Mouse (Mus musculus) midbrain, embryonic 12.5 days (tissue): Measurements from ENCODE around the gene Txlna. TPM values are rescaled to one million over a fixed set of nuclear protein-coding genes. Genes with fewer than 3 reads are reported as not detected.
A peak's percentile ranks its signal among the peaks of the same experiment; 100 is the strongest.

Source experiments
- ATAC-seq: fragments of 200-750 bp; cut with Nextera tagmentation; 2 replicates; pipeline ENCODE4 v1.8.0; 2017; ENCODE audit warnings: low read depth, moderate TSS enrichment, moderate library complexity; ENCODE audit not compliant: low FRiP score
- H3K27ac ChIP-seq: fragments of 300-500 bp; sonication (generic); replicated peaks from 2 replicates; pipeline ENCODE4 v1.5.1; 2016; ENCODE audit warnings: mild to moderate bottlenecking
- H3K27me3 ChIP-seq: fragments of 300-500 bp; sonication (generic); 2 replicates; pipeline ENCODE4 v1.6.1; 2016; ENCODE audit warnings: mild to moderate bottlenecking
- H3K36me3 ChIP-seq: fragments of 300-500 bp; sonication (generic); 2 replicates; pipeline ENCODE4 v1.6.1; 2016
- H3K4me1 ChIP-seq: fragments of 300-500 bp; sonication (generic); 2 replicates; pipeline ENCODE4 v1.6.1; 2016
- H3K4me2 ChIP-seq: fragments of 300-500 bp; sonication (generic); replicated peaks from 2 replicates; pipeline ENCODE4 v1.6.1; 2016; ENCODE audit warnings: mild to moderate bottlenecking, moderate library complexity
- H3K4me3 ChIP-seq: fragments of 300-500 bp; sonication (generic); 2 replicates; pipeline ENCODE4 v1.5.1; 2016; ENCODE audit warnings: mild to moderate bottlenecking
- H3K9ac ChIP-seq: fragments of 300-500 bp; sonication (generic); replicated peaks from 2 replicates; pipeline ENCODE4 v1.6.1; 2016; ENCODE audit warnings: mild to moderate bottlenecking, moderate library complexity
- H3K9me3 ChIP-seq: fragments of 300-500 bp; sonication (generic); 2 replicates; pipeline ENCODE4 v1.6.1; 2016; ENCODE audit warnings: mild to moderate bottlenecking
- WGBS: fragments of 180-500 bp; shearing (Covaris S2); methylation state at CpG from one replicate; pipeline ENCODE4 v1.1.7; 2016; 5-methylcytosine and 5-hydroxymethylcytosine counted together
- polyA plus RNA-seq: library from polyadenylated mRNA; unstranded; fragments of >200 nt; fragmentation: Nextera tagmentation; extraction: Ambion mirVana; gene quantifications from 2 replicates; pipeline ENCODE4 v1.2.1, GENCODE M21; 2016

Gene Txlna
- polyA plus RNA-seq, 1 experiment from 2014 or later, result 91.8 TPM

GRCm38 (mm10) chr4:129614093-129614492, 26.8 kb downstream of the Txlna start, which contains the start of gene Dcdc2b:
Gene Dcdc2b (minus strand): TSS chr4:129614257.
- H3K27ac ChIP-seq, result no peak within 1 kb of the TSS
- H3K4me3 ChIP-seq, result no peak within 1 kb of the TSS
- H3K4me2 ChIP-seq, result no peak within 1 kb of the TSS
- H3K36me3 ChIP-seq, result peaks cover 30% of the 10 kb centered on the region
- no peaks in the 10 kb centered on the region for H3K27me3 ChIP-seq
- WGBS, result 89% methylated on average over 6 of the region's 6 CpGs
- peaks cover 10% of the 10 kb centered on the region for H3K4me1 ChIP-seq
- no peaks in the 10 kb centered on the region for H3K9me3 ChIP-seq
- ATAC-seq, result no peak
- H3K9ac ChIP-seq, result no peak within 1 kb of the TSS

- Histone ChIP-seq H3K4me2 (no peak overlapping the region), H3K4me3 (no peak overlapping the region), H3K9me3 (no peaks in the 10 kb centered on the region), H3K36me3 (peaks cover 40% of the 10 kb centered on the region), H3K27me3 (no peaks in the 10 kb centered on the region), H3K27ac (no peak overlapping the region), H3K4me1 (no peaks in the 10 kb centered on the region), H3K9ac (no peak overlapping the region)
- 83% methylated on average over 4 of the region's 4 CpGs for WGBS
- no peak for ATAC-seq
Observed at GRCm38 (mm10) chr4:129610472-129610871, 30.4 kb downstream of the Txlna start.

- no peaks in the 10 kb centered on the region for H3K9me3 ChIP-seq
- no peak overlapping the region for H3K4me3 ChIP-seq
- H3K4me1 ChIP-seq, result no peaks in the 10 kb centered on the region
- no peak overlapping the region for H3K4me2 ChIP-seq
- WGBS, result 81% methylated on average over 4 of the region's 4 CpGs
- H3K27ac ChIP-seq, result no peak overlapping the region
- ATAC-seq, result no peak
- no peak overlapping the region for H3K9ac ChIP-seq
- peaks cover 43% of the 10 kb centered on the region for H3K36me3 ChIP-seq
- no peaks in the 10 kb centered on the region for H3K27me3 ChIP-seq
Observed at GRCm38 (mm10) chr4:129610026-129610425, 30.8 kb downstream of the Txlna start.

DNA sequence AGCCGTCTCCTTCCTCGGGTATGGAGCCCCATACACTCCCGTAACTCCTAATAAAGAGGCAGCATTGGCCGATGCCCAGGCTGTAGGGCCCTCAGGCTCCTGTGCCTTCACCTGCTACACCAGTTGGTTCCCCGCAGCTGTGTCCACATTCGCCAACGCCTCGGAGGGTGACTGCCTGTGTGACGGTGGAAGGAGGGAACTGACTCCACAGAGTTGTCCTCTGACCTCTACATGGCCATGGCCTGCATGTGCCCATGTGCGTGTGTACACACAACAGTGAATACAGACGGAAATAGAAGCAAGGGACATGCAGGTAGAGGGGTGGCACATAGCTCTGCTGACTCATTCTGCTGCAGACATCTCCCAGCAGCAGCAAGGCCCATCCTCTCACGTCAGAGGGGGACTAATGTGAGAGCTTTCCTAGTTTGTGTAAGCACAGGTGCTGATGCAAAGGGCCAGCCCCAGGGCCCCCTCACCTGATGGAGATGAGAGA, 31.7 kb downstream of the Txlna start:
- Histone ChIP-seq H3K4me1 (no peaks in the 10 kb centered on the region), H3K9ac (no peak overlapping the region; the same call in 1 of the 2 replicates), H3K9me3 (no peaks in the 10 kb centered on the region), H3K4me3 (no peak overlapping the region), H3K27me3 (no peaks in the 10 kb centered on the region), H3K27ac (no peak overlapping the region), H3K36me3 (peaks cover 52% of the 10 kb centered on the region), H3K4me2 (no peak overlapping the region)
- 0 out of 2 replicates have a peak, but pooled peaks have one; percentile 36 for ATAC-seq
- WGBS, result 81% methylated on average over 12 of the region's 12 CpGs

DNA sequence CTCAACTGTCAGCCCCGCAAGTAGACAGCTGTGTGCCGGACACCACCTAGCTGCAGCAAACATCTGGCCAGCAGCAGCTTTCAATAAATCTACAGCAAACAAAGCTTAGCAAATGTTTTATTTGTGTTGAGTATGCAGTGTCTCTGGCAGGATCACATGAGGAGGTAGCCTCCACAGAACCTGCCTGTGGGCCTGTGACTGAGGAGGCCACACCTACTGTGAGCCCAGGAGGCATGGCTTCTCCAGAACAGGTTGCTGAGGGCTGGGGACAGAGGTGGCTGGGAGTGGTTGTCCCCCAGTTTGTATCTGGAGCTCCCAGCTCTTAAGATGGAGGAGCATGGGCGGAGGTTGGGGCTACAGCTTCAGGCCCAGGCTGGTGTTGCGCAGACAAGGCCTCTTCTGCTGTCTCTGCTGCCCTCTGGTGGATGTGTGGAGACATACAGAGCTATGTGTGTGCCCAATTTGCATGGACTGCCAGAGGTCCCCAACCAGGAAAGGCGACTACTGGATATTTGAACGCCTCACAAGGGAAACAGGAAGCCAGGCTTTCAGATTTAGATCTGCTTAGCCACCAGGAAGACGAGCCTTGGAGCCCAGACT, 32.3 kb downstream of the Txlna start:
- WGBS, result 42% methylated on average over 7 of the region's 7 CpGs
- H3K4me2 ChIP-seq, result no peak overlapping the region
- H3K27me3 ChIP-seq, result no peaks in the 10 kb centered on the region
- H3K9me3 ChIP-seq, result no peaks in the 10 kb centered on the region
- ATAC-seq, result peak; percentile 73
- H3K9ac ChIP-seq, result no peak overlapping the region
- H3K27ac ChIP-seq, result peak overlapping the region; percentile 22
- no peak overlapping the region for H3K4me3 ChIP-seq
- H3K36me3 ChIP-seq, result peaks cover 58% of the 10 kb centered on the region
- H3K4me1 ChIP-seq, result no peaks in the 10 kb centered on the region

DNA sequence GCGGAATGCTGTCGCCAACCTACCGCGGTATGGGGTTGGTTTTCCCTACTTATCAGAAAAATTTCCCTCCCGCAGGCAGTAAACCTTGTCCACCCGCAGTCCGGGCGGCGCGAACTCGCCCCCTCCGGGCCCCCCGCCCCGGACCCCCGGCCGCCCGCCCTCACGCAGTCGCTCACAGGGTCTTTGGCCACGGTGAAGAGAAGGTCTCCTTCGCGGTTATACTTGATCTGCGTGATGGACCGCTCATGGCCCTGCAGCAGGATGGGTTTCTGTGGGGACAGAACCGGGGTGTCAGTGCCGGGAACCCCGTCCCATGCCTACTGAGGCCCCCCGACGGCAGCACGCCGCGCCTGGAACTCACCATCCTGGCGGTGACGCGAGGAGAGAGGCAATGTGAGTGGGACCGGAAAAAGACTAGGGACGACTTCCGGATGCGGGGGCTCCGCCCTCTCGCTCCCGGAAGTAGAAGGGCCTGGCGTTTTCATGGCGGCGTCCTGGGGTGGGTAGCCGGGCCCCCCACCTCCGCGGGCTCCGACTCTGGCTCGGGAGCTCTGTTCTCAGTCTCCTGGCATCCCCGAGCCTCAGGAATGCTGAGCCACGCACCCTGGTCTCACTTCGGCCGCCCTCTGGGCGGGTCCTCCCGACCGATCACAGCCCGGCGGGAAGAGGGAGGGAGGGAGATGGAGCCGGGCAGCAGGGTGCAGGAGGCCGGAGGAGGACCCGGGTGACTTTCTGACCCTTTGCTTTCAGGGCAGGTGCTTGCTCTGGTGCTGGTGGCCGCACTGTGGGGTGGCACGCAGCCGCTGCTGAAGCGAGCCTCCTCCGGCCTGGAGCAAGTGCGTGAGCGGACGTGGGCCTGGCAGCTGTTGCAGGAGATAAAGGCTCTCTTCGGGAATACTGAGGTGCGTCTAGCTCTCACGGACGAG, 40.4 kb downstream of the Txlna start, which contains the start of the genes Eif3i and Tmem234:
Gene Eif3i, minus strand, starts transcription at position 416 of the 926 bp plus-strand sequence.
Gene Tmem234, plus strand, starts transcription at position 436 of the 926 bp plus-strand sequence.
- ATAC-seq, result peak; percentile 88
- Histone ChIP-seq H3K9ac (peak within 1 kb of the TSS; percentile 87), H3K4me3 (peak within 1 kb of the TSS; percentile 75), H3K36me3 (peaks cover 53% of the 10 kb centered on the region), H3K4me2 (peak within 1 kb of the TSS; percentile 93), H3K27me3 (no peaks in the 10 kb centered on the region), H3K9me3 (no peaks in the 10 kb centered on the region), H3K27ac (peak within 1 kb of the TSS; percentile 52), H3K4me1 (peaks cover 27% of the 10 kb centered on the region)
- WGBS, result under 1% methylated on average over 74 of the region's 74 CpGs

DNA sequence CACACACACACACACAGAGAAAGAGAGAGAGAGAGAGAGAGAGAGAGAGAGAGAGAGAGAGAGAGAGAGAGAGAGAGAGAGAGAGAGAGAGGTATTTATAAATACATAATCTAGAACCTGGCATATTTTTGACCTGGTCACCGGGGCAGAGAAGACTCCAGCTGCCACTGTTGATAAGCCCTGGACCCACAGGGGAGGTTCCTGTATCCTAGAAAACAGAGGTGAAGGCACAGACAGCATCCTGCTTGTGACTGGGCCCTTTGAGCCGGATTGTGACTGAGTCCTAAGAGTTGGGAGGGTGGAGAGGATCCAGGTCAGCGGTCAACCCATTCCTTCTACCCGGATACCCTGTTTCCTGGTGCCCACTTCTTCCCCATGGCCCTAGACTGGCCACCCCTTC, 52.0 kb downstream of the Txlna start:
- Histone ChIP-seq H3K4me1 (peaks cover 11% of the 10 kb centered on the region), H3K4me2 (no peak overlapping the region), H3K27ac (no peak overlapping the region), H3K9ac (no peak overlapping the region), H3K27me3 (no peaks in the 10 kb centered on the region), H3K9me3 (no peaks in the 10 kb centered on the region), H3K4me3 (no peak overlapping the region), H3K36me3 (peaks cover 40% of the 10 kb centered on the region)
- 87% methylated on average over 4 of the region's 4 CpGs for WGBS
- ATAC-seq, result no peak

DNA sequence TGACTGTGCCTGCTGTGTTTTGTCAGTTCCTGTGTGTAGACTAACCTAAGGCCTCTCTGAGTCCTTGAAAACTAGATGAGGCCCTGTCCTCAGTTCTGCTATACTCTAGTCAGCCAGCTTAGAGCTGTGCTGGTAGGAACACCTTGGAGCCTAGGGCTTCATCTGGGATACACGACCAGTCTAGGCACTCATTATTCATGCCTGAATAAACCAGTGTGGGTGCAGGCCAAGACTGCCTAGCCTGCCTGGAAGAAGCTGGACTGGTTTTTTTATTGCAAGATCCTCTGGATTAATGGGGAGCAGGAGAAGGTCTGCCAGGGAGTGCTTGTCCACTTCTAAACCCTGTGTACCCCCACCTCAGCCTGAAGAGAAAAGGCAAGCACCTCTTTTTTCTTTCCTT, 53.9 kb downstream of the Txlna start:
- Histone ChIP-seq H3K9me3 (no peaks in the 10 kb centered on the region), H3K4me3 (no peak overlapping the region), H3K9ac (no peak overlapping the region), H3K4me2 (no peak overlapping the region), H3K27ac (no peak overlapping the region), H3K4me1 (peaks cover 11% of the 10 kb centered on the region), H3K27me3 (no peaks in the 10 kb centered on the region), H3K36me3 (peaks cover 20% of the 10 kb centered on the region)
- no peak for ATAC-seq
- 28% methylated on average over 1 of the region's 1 CpGs for WGBS

- H3K9me3 ChIP-seq, result no peaks in the 10 kb centered on the region
- H3K27ac ChIP-seq, result no peak overlapping the region
- no peak overlapping the region for H3K4me3 ChIP-seq
- WGBS, result 84% methylated on average over 9 of the region's 9 CpGs
- no peak overlapping the region for H3K9ac ChIP-seq
- ATAC-seq, result no peak
- H3K27me3 ChIP-seq, result no peaks in the 10 kb centered on the region
- H3K4me1 ChIP-seq, result peaks cover 11% of the 10 kb centered on the region
- peaks cover 9% of the 10 kb centered on the region for H3K36me3 ChIP-seq
- H3K4me2 ChIP-seq, result peak overlapping the region; percentile 60
Observed at GRCm38 (mm10) chr4:129585773-129586172, 55.1 kb downstream of the Txlna start.

- Histone ChIP-seq H3K9ac (peak overlapping the region; percentile 49), H3K36me3 (0 out of 2 replicates have a peak, but pooled peaks cover 2% of the 10 kb centered on the region), H3K27ac (no peak overlapping the region), H3K27me3 (no peaks in the 10 kb centered on the region), H3K9me3 (no peaks in the 10 kb centered on the region), H3K4me1 (peaks cover 11% of the 10 kb centered on the region), H3K4me2 (peak overlapping the region; percentile 60), H3K4me3 (peak overlapping the region; percentile 43)
- 3% methylated on average over 36 of the region's 36 CpGs for WGBS
- ATAC-seq, result peak; percentile 58; the same call in 1 of the 2 replicates
Observed at GRCm38 (mm10) chr4:129584884-129585608, 55.8 kb downstream of the Txlna start.

DNA sequence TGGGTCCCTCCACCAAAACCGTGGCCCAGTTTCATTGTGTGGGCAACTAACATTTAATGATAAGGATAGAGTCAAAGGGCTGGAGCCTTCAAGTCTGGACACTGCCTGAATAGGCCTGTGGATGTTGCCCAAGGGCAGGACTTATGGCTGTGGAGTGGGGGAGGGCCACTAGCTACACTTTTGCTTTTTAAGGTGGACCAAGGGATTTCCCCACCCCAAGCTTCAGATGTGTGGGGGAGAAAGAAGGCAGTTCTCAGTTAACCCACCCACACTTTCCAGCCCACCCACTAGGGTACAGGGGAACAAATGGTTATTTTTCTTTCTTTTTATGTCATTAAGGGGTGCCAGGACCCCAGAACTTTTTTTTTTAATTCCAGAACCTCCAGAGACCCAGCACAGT, 56.5 kb downstream of the Txlna start:
- H3K9me3 ChIP-seq, result no peaks in the 10 kb centered on the region
- H3K27me3 ChIP-seq, result no peaks in the 10 kb centered on the region
- ATAC-seq, result no peak
- H3K4me3 ChIP-seq, result no peak overlapping the region; the same call in 1 of the 2 replicates
- H3K4me1 ChIP-seq, result peaks cover 11% of the 10 kb centered on the region
- WGBS, result 83% methylated on average over 1 of the region's 1 CpGs
- no peaks in the 10 kb centered on the region for H3K36me3 ChIP-seq
- 0 out of 2 replicates have a peak overlapping the region, but pooled peaks have one; percentile 49 for H3K9ac ChIP-seq
- H3K27ac ChIP-seq, result no peak overlapping the region
- H3K4me2 ChIP-seq, result peak overlapping the region; percentile 60
